Mouse (Mus musculus) embryonic facial prominence, embryonic 14.5 days (tissue): ENCODE measurements around the gene AC124108.1. TPM values are rescaled to one million over a fixed set of nuclear protein-coding genes. Genes with fewer than 3 reads are reported as not detected.
A peak's percentile ranks its signal among the peaks of the same experiment; 100 is the strongest.
"Not testable (repeated sequence)": the region's sequence is repeated elsewhere in the genome, so short reads cannot be mapped to it uniquely, and the experiment has no call there.

Experiments
- ATAC-seq: fragments of 200-750 bp; cut with Nextera tagmentation; 2 replicates; pipeline ENCODE4 v1.8.0; 2017; ENCODE audit warnings: low read depth, moderate number of reproducible peaks, moderate TSS enrichment
- DNase-seq: peaks from one replicate; pipeline ENCODE4 v3.0.0-alpha.2; 2015; ENCODE audit warnings: low spot score
- H3K27ac ChIP-seq: fragments of 300-500 bp; sonication (generic); replicated peaks from 2 replicates; pipeline ENCODE4 v1.5.1; 2014; ENCODE audit warnings: low read depth, mild to moderate bottlenecking, low read length, moderate library complexity
- H3K27me3 ChIP-seq: fragments of 300-500 bp; sonication (generic); replicated peaks from 2 replicates; pipeline ENCODE4 v1.6.1; 2014; ENCODE audit warnings: low read length; ENCODE audit not compliant: control insufficient read depth, insufficient read depth
- H3K36me3 ChIP-seq: fragments of 300-500 bp; sonication (generic); 2 replicates; pipeline ENCODE4 v1.6.1; 2014; ENCODE audit warnings: low read length, mixed read lengths; ENCODE audit not compliant: control insufficient read depth, insufficient read depth
- H3K4me1 ChIP-seq: fragments of 300-500 bp; sonication (generic); 2 replicates; pipeline ENCODE4 v1.6.1; 2014; ENCODE audit warnings: antibody characterized with exemption, low read length; ENCODE audit not compliant: control insufficient read depth, insufficient read depth
- H3K4me2 ChIP-seq: fragments of 300-500 bp; sonication (generic); 2 replicates; pipeline ENCODE4 v1.6.1; 2014; ENCODE audit warnings: low read depth, mild to moderate bottlenecking, low read length, moderate library complexity, mixed read lengths
- H3K4me3 ChIP-seq: fragments of 300-500 bp; sonication (generic); 2 replicates; pipeline ENCODE4 v1.5.1; 2014; ENCODE audit warnings: low read depth, mild to moderate bottlenecking, low read length
- H3K9ac ChIP-seq: fragments of 300-500 bp; sonication (generic); 2 replicates; pipeline ENCODE4 v1.6.1; 2014; ENCODE audit warnings: low read depth, mild to moderate bottlenecking, low read length, moderate library complexity, mixed read lengths
- H3K9me3 ChIP-seq: fragments of 300-500 bp; sonication (generic); 2 replicates; pipeline ENCODE4 v1.6.1; 2016; ENCODE audit warnings: low read length; ENCODE audit not compliant: control insufficient read depth
- WGBS: fragments of 180-500 bp; shearing (Covaris S2); extraction: QIAGEN DNeasy Blood & Tissue Kit; methylation state at CpG from one replicate; pipeline ENCODE4 v1.1.7; 2014; 5-methylcytosine and 5-hydroxymethylcytosine counted together
- polyA plus RNA-seq: library from polyadenylated mRNA; unstranded; fragments of >200 nt; fragmentation: Nextera tagmentation; extraction: Ambion mirVana; gene quantifications from 2 replicates; pipeline ENCODE4 v1.2.1, GENCODE M21; 2014

Gene AC124108.1
- polyA plus RNA-seq, 1 experiment from 2014 or later: 0.71 TPM

DNA sequence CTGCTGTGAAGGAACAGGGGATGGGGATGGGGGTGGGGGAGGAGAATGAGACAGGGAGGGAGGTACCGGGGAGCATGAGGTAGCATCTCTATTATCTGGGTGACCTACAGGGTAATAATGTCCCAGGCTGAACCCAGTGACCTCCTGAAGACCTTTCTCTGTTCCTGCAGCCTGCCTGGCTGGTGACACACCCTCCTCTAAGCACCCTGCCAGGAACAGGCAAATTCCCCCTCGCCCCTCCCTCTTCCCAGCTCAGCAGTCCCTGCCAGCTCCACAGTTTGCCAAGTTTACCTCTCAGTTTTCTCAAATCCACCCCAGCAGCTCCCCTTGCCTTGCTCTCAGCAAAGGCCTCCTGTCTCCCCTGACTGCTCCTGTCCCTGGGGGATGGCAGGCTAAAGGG is 32.5 kb upstream of the AC124108.1 start:
- Histone ChIP-seq H3K4me1 (no peaks in the 10 kb centered on the region), H3K27me3 (no peaks in the 10 kb centered on the region; the same call in 1 of the 2 replicates), H3K4me2 (no peak overlapping the region), H3K9me3 (no peaks in the 10 kb centered on the region), H3K9ac (no peak overlapping the region), H3K4me3 (no peak overlapping the region), H3K36me3 (no peaks in the 10 kb centered on the region), H3K27ac (no peak overlapping the region)
- ATAC-seq (no peak), DNase-seq (peak; percentile 68)
- WGBS: 18% methylated on average over 2 of the region's 2 CpGs

GRCm38 (mm10) chr1:132159681-132160080 is 31.6 kb upstream of the AC124108.1 start:
- WGBS: 44% methylated on average over 4 of the region's 4 CpGs
- no peak for ATAC-seq

GRCm38 (mm10) chr1:132161211-132161880 is 29.9 kb upstream of the AC124108.1 start:
- Histone ChIP-seq H3K27ac (no peak overlapping the region), H3K9me3 (no peaks in the 10 kb centered on the region), H3K4me1 (no peaks in the 10 kb centered on the region), H3K9ac (0 out of 2 replicates have a peak overlapping the region, but pooled peaks have one; percentile 31), H3K27me3 (no peaks in the 10 kb centered on the region; the same call in 1 of the 2 replicates), H3K4me2 (no peak overlapping the region), H3K36me3 (no peaks in the 10 kb centered on the region), H3K4me3 (no peak overlapping the region)
- 50% methylated on average over 7 of the region's 7 CpGs for WGBS
- ATAC-seq (no peak), DNase-seq (no peak)

More at GRCm38 (mm10) chr1:132159681-132160080, 31.6 kb upstream of the AC124108.1 start:
- no peaks in the 10 kb centered on the region; the same call in 1 of the 2 replicates for H3K27me3 ChIP-seq
- DNase-seq: no peak
- H3K4me1 ChIP-seq: no peaks in the 10 kb centered on the region
- no peak overlapping the region for H3K9ac ChIP-seq
- no peak overlapping the region for H3K4me2 ChIP-seq
- no peaks in the 10 kb centered on the region for H3K36me3 ChIP-seq
- no peaks in the 10 kb centered on the region for H3K9me3 ChIP-seq
- H3K27ac ChIP-seq: no peak overlapping the region
- no peak overlapping the region for H3K4me3 ChIP-seq

DNA sequence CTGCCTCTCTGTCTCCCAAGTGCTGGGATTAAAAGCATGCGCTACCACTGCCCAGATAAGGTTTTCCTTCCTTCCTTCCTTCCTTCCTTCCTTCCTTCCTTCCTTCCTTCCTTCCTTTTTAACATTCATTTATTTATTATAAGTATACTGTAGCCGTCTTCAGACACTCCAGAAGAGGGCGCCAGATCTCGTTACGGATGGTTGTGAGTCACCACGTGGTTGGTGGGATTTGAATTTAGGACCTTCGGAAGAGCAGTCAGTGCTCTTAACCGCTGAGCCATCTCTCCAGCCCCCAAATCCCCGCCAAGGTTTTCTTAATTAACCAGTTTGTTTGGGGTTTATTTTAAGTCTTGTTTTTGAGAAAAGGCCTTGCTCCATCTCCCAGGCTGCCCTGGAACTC is 28.6 kb upstream of the AC124108.1 start:
- not testable (repeated sequence) for H3K9ac ChIP-seq, H3K36me3 ChIP-seq, DNase-seq, ATAC-seq, H3K4me1 ChIP-seq, H3K4me3 ChIP-seq, H3K27me3 ChIP-seq, H3K9me3 ChIP-seq, H3K27ac ChIP-seq, H3K4me2 ChIP-seq
- WGBS: 55% methylated on average over 9 of the region's 9 CpGs

DNA sequence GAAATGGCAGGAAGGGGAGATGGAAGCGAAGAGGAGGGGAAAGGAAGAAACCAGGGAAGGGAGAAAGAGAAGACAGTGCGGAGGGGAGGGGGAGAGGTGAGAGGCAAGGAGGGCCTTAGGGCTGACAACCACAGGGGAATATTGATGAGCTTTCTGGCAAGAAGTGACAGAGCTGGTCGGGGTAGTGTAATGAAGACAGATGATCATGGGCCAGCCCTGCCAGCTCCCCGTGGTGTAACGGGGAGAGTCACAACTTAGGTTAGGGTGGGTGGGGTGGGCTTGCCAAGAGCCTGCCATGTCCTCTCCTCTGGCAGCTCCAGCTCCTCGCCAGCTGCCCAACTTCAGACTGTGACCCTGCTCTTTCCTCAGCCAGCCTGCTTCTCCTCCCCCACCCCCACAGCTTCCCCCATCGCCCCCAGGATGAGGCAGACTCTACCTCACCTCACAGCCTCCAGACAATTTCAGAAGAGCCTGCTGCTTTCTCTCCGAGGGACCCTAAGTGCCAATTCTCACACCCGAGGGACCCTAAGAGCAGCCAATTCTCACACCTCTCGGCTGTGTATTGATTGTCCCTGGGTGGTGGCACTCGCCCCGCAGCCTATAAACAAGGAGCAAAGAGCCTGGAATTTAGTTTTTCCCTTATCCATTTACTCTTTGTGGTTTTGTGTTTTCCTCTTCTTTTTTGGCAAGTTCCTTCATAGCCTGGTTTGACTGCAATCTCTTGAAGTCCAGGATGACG is 26.3 kb upstream of the AC124108.1 start:
- H3K27ac ChIP-seq: no peak overlapping the region
- no peaks in the 10 kb centered on the region for H3K36me3 ChIP-seq
- peak; percentile 38; the same call in 1 of the 2 replicates for ATAC-seq
- H3K4me3 ChIP-seq: no peak overlapping the region
- H3K4me2 ChIP-seq: no peak overlapping the region
- no peaks in the 10 kb centered on the region for H3K4me1 ChIP-seq
- H3K9ac ChIP-seq: no peak overlapping the region
- no peak for DNase-seq
- no peaks in the 10 kb centered on the region for H3K27me3 ChIP-seq
- WGBS: 31% methylated on average over 11 of the region's 13 CpGs
- no peaks in the 10 kb centered on the region for H3K9me3 ChIP-seq

DNA sequence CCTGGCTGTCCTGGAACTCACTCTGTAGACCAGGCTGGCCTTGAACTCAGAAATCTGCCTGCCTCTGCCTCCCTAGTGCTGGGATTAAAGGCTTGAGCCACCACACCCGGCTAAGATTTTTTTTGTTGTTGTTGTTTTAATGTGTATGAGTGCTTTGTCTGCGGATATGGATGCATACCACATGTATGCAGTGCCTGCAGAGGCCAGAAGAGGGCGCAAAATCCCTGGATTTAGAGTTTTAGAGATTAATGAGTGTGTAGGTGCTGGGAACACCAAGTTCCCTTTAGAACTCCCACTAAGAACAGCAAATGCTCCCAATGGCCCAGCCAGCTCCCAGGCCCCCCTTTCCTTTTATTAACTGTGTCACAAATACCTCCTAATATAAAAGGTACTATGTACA is 25.4 kb upstream of the AC124108.1 start:
- no peaks in the 10 kb centered on the region for H3K4me1 ChIP-seq
- H3K36me3 ChIP-seq: no peaks in the 10 kb centered on the region
- no peak overlapping the region for H3K4me2 ChIP-seq
- ATAC-seq (no peak), DNase-seq (no peak)
- WGBS: 48% methylated on average over 3 of the region's 3 CpGs
- H3K4me3 ChIP-seq: no peak overlapping the region
- no peak overlapping the region for H3K9ac ChIP-seq
- no peaks in the 10 kb centered on the region for H3K9me3 ChIP-seq
- no peak overlapping the region for H3K27ac ChIP-seq
- no peaks in the 10 kb centered on the region for H3K27me3 ChIP-seq

DNA sequence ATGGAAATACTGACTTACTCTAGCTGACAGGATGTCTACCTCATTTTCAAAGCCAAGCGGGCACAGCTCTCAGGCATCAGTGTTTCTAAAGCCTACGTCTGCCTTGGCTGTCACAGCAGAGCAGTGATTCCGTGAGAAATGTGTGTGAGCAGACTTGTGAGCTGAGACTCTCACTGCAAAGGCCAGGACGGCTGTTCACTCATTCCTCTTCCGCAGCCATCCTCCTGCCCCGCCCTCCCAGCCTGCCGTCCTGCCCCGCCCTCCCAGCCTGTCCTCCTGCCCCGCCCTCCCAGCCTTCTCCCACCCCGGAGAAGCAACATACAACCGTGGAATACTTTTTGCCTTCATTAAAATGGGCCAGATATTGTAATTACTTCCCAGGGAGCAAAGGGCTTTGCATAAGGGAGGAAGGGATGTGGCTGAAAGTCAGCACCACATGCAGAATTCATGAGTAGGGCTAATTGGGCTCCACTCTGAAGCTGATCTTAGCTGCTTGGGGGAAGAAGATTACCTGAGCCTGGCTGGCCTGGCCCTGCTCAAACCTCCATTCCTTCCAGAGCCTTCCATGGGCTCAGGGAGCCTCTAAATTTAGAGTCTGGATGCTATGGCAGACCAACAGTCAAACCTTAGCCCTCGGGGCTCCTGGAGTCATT is 23.0 kb upstream of the AC124108.1 start:
- peak; percentile 63 for DNase-seq
- Histone ChIP-seq H3K4me2 (peak overlapping the region; percentile 44), H3K27ac (no peak overlapping the region), H3K36me3 (no peaks in the 10 kb centered on the region), H3K4me1 (no peaks in the 10 kb centered on the region), H3K9ac (peak overlapping the region; percentile 40), H3K4me3 (peak overlapping the region; percentile 14; the same call in 1 of the 2 replicates), H3K27me3 (no peaks in the 10 kb centered on the region), H3K9me3 (no peaks in the 10 kb centered on the region)
- peak; percentile 81 for ATAC-seq
- WGBS: 7% methylated on average over 12 of the region's 12 CpGs

- H3K4me2 ChIP-seq: no peak overlapping the region
- H3K27ac ChIP-seq: no peak overlapping the region
- H3K9me3 ChIP-seq: no peaks in the 10 kb centered on the region
- no peaks in the 10 kb centered on the region for H3K36me3 ChIP-seq
- ATAC-seq: no peak
- 61% methylated on average over 6 of the region's 6 CpGs for WGBS
- H3K4me3 ChIP-seq: no peak overlapping the region
- no peaks in the 10 kb centered on the region for H3K4me1 ChIP-seq
- H3K27me3 ChIP-seq: no peaks in the 10 kb centered on the region
- no peak for DNase-seq
- H3K9ac ChIP-seq: no peak overlapping the region
These were observed 20.6 kb upstream of the AC124108.1 start for GRCm38 (mm10) chr1:132170698-132171097.
